Mouse (Mus musculus): ENCODE measurements around the gene Scube3. TPM values are rescaled to one million over a fixed set of nuclear protein-coding genes. Genes with fewer than 3 reads are reported as not detected.

The Scube3 gene
- total RNA-seq, 2 experiments from 2014 or later, result 0.53 to 0.73 TPM

DNA sequence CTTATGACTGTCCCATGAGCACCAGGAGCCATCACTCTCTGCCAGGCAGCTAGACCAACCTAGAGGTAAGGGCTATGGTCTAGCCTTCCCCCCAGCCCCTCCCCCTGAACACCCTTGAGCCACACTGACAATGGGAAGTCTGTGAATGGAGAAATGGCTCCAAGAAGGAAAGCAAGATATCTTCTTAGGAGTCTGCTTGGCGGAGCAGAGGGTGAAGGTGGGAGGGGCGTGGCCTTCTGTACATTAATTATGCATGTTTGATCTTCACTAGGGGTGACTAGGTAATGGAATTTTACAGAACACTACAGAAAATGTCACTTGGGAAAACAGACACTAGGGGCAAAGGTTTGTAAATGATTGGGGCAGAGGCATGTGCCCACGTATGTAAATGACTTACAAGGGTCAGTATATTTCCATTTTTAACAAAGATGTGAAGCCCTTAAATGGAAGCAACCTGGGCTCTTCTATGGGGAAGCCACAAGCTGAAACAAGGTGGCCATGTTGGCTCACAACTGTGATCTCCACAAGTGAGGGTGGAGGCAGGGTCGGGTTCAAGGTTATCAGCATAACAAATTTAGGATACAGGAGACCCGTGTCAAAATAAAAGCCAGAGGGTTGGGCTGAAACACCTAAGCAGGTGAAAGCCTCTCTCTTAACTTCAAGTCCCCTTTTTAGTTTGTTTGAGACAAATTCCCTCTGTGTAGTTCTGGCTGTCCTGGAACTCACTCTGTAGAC, 11.4 kb upstream of the Scube3 start:
- intact Hi-C loops (cut with DNase I), result no loop called here
- DNase-seq (ENCODE audit: low spot score), result no peak

- DNase-seq (ENCODE audit: low spot score), result no peak
- intact Hi-C loops (cut with DNase I), result no loop called here
These were observed 10.8 kb upstream of the Scube3 start for GRCm38 (mm10) chr17:28131156-28131555.

GRCm38 (mm10) chr17:28133193-28133592, 8.7 kb upstream of the Scube3 start:
- intact Hi-C loops (cut with DNase I), result loop anchor here (1.0 kb wide), 1 partner anchor 48 kb away; no protein-coding TSS in a partner anchor
- no peak for DNase-seq (ENCODE audit: low spot score)

DNA sequence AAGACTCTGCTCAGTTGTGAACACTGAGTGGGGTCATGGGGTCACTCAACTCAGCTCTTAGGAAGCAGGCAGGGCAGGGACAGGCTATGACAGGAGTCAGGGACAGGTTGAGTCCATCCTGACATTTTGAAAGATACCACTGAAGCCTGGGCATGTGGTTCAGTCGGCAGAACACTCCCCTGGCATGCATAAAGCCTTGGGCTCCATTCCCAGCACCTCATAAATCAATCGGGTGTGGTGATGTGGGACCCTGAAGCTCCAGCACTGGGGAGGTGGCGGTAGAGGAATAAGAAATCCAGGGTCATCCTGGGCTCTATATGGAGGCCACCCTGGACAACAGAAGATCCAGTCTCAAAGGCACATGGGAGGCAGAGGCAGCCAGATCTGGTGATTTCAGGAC, 6.4 kb upstream of the Scube3 start:
- intact Hi-C loops (cut with DNase I), result no loop called here
- DNase-seq (ENCODE audit: low spot score), result no peak

DNA sequence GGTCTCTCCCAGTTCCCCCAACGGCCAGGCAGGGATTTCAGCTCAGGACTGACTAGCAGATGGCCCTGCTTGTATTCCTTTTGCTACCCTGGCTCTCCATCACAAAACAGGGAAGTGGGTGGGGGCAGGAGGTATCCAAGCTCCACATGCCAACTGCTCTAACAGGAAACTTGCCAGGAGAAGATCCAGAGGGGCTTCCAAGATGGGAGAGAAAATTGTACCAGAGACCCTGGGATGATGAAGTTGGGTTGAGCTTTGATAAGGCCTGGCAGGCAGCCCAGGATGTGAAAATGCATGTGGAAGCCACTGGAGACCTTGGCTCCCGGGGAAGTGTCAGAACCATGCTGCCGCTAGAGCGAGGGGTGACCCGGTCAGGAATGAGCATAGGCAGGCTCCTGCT, 5.7 kb upstream of the Scube3 start:
- DNase-seq (ENCODE audit: low spot score), result no peak
- intact Hi-C loops (cut with DNase I), result no loop called here

DNA sequence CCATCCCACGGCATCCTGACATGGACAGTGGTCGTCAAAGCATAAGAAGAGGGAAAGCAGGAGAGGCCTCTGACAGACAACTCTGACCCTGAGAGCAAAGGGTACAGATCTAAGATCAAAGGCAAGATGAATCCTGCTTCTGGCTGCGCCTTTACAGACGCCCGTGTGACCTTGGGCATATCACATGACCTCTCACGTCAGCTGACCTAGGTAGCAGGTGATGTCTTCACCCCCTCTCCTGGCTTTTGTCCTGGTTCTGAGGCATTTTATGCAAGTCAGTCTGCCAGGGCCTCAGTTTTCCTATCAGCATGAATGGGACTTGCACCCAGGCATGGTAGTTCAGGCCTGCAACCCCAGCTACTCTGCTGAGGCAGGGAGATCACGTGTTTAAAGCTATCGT, 3.9 kb upstream of the Scube3 start:
- intact Hi-C loops (cut with DNase I), result no loop called here
- no peak for DNase-seq (ENCODE audit: low spot score)

GRCm38 (mm10) chr17:28138685-28139084, 3.3 kb upstream of the Scube3 start:
- DNase-seq (ENCODE audit: low spot score), result no peak
- intact Hi-C loops (cut with DNase I), result no loop called here

DNA sequence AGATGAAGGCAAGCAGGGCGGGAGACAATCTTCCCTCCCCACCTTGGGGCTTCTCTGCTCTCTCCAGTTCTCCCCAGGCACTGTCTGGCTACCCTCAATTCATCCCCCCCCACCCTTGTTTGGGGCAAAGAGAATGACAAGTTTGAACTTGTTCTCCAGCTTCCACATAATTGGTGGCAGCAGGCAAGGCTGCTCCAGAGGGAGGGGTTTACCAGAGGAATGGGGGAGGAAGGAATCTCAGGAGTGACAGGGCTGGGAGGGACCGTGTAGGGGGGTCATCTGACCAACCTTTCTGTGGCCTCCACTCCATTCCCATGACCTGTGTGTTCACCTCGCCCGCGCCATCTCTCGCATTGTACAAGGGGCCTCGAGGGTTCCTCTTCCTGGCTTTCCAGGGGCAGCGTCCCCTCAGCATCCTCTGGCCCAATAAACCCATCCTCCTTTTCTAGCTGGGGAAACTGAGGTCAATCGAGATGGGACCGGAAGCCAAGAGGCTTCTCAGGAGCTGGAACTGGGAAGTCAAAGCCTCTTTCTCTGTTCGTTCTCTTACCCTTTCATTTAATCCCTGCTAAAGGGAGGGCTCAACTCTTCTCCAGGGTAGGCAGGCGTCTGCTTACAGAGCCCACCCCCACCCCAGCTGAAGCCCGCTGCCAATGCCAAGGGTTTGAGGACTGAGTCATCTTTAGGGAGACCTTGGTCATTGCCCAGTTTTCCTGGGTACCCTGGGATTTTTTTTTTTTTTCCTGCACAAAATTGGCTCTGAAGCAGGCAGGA, 1.3 kb upstream of the Scube3 start:
- intact Hi-C loops (cut with DNase I), result no loop called here
- no peak for DNase-seq (ENCODE audit: low spot score)

DNA sequence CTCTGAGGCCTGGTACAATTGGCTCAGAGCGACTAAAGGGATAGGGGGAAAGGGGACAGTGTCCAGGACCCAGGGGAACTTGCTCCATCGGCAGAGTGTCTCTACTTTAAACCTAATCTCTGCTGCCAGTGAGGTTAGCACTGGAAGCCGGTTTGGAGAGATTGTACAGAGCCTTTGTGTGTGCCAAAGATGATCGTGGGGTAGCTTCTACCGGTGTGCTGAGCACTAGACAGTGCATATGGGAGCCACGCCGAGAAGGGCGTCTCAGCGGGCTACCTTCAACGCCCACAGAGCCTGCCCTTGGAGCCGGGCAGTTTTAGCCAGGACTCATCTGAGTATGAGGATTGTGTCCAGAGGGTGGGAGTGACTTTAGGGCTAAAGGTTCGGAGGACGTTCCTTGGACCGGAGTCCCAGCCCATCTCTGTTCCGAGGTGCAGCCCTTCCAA, 713 bp upstream of the Scube3 start:
- intact Hi-C loops (cut with DNase I), result no loop called here

GRCm38 (mm10) chr17:28142700-28143610, 1.0 kb downstream of the Scube3 start:
- intact Hi-C loops (cut with DNase I), result no loop called here
- DNase-seq (ENCODE audit: low spot score), result no peak

More for the DNA sequence above, 713 bp upstream of the Scube3 start:
- no peak for DNase-seq (ENCODE audit: low spot score)

DNA sequence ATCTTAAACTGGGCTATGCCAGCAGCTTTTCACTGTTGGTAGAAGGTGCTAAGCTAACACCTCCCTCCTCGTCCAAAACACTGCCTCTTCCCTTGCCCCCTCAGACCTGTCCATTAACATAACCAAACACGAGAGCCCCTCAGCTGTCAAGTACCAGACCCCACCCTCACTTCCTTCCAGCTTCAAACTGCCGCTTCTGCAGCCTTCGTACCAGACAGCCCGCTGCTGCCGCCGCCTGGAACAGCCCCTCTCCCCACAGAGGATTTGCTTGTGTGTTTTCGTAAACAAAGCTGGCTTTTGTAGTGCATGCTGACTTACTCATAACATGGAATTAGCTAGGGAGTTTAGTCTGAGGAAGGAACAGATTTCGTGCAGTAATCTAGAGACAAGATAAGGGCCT, 1.8 kb downstream of the Scube3 start:
- no peak for DNase-seq (ENCODE audit: low spot score)
- intact Hi-C loops (cut with DNase I), result no loop called here

- no peak for DNase-seq (ENCODE audit: low spot score)
These were observed 2.3 kb downstream of the Scube3 start for GRCm38 (mm10) chr17:28144241-28144640.

GRCm38 (mm10) chr17:28148288-28148687, 6.3 kb downstream of the Scube3 start:
- intact Hi-C loops (cut with DNase I), result no loop called here
- DNase-seq (ENCODE audit: low spot score), result no peak

More at GRCm38 (mm10) chr17:28144241-28144640, 2.3 kb downstream of the Scube3 start:
- intact Hi-C loops (cut with DNase I), result no loop called here

- DNase-seq (ENCODE audit: low spot score), result no peak
- intact Hi-C loops (cut with DNase I), result no loop called here
These were observed 7.8 kb downstream of the Scube3 start for GRCm38 (mm10) chr17:28149734-28150133.

DNA sequence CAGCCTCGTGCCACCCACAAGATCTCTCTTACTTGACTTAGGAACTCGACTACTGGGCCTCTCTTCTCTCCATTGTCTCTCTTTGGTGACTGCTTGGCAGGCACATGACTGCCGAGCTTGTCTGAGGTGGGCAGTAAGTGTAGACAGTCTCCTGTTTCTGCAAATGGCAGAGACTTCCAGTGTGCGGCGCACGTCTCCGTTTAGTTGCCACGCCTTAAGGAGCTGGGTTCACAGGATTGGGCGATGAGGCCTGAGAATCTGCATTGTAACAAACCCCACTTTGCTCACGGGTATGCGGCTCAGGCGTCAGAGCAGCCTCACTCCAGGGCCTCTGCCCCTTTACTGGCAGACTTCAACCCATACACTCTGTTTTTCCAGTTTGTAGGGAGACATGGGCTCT, 8.5 kb downstream of the Scube3 start:
- intact Hi-C loops (cut with DNase I), result no loop called here
- no peak for DNase-seq (ENCODE audit: low spot score)

DNA sequence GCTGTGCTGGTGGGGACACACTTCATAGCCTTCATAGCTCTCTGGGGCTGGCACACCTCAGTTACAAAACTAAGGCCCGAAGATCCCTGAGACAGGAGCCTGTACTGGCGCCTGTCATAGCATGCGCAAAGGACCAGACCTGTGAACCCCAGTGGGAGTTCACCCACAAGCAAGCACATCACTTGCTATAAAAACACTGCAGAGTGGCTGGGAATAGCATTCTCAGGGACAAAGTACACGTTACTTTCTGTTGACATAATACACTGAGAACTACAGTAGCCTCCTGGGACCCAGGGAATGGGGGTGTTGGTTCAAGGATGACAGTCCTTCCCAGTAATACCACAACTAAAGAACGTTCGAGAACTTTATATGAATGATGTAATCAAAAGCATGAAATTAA, 11.2 kb downstream of the Scube3 start:
- intact Hi-C loops (cut with DNase I), result no loop called here

GRCm38 (mm10) chr17:28154970-28155369, 13.0 kb downstream of the Scube3 start:
- DNase-seq (ENCODE audit: low spot score), result no peak
- intact Hi-C loops (cut with DNase I), result no loop called here

More for the DNA sequence above, 11.2 kb downstream of the Scube3 start:
- no peak for DNase-seq (ENCODE audit: low spot score)

GRCm38 (mm10) chr17:28160361-28160760, 18.4 kb downstream of the Scube3 start:
- intact Hi-C loops (cut with DNase I), result loop anchor here (5.0 kb wide), 2 partner anchors 173 to 253 kb away; partner anchors contain the start of genes Anks1 and Taf11
- DNase-seq (ENCODE audit: low spot score), result no peak

DNA sequence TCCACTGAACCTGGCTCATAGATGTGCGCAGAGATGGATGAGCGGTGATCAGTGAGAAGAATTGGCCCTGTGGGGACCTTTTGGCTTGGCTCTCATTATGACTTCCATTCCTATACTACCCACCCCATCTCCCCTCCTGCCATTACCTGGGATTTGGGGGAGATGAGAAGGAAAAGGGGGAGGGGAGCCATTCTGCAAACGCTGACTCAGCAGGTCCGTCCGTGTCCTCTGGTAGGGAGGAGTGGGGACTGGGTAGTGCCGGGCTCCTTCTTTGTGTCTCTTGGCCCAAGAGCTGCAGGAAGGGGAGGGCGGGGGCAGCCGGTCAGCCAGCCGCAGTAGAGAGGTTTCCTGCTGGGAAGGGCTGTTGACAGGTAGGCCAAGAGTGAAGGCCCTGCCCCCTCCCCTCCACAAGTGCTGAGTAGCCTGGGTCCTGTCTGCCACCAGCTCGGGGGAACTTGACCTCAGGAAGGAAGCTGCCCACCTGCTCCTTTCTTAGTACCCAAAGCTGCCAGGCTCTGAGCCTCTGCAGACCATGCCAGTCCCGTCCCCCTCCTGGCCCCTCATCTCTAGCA, 19.5 kb downstream of the Scube3 start:
- DNase-seq (ENCODE audit: low spot score), result no peak
- intact Hi-C loops (cut with DNase I), result loop anchor here (5.0 kb wide), 2 partner anchors 174 to 254 kb away; partner anchors contain the start of genes Anks1 and Taf11

- DNase-seq (ENCODE audit: low spot score), result peak; percentile 42
- intact Hi-C loops (cut with DNase I), result loop anchor here (1.0 to 5.0 kb wide), 3 partner anchors 78 to 256 kb away; partner anchors contain the start of genes Anks1 and Taf11
These were observed 21.7 kb downstream of the Scube3 start for GRCm38 (mm10) chr17:28163666-28164065.

Data from heart, postnatal 25 days (tissue).